Mouse (Mus musculus) cerebellum, adult 2 months (tissue): ENCODE measurements at regions not wholly inside any gene's neighbourhood (a gene's known extent, or its start where the extent isn't known, plus 50 kb on each side); places are given as distances from the start of the nearest gene placed in this dataset.

Source experiments
- DNase-seq, 2 experiments: peaks; one replicate each; pipeline ENCODE4 v3.0.0; 2021
- H3K27ac ChIP-seq: fragments of 200-500 bp; 2 replicates; pipeline ENCODE4 v1.5.1; 2012; ENCODE audit warnings: low read length, control low read depth, inconsistent platforms; ENCODE audit not compliant: insufficient read depth
- H3K27me3 ChIP-seq: fragments of 200-500 bp; 2 replicates; pipeline ENCODE4 v1.6.1; 2012; ENCODE audit warnings: inconsistent platforms, mild to moderate bottlenecking, low read length, moderate library complexity; ENCODE audit not compliant: control insufficient read depth, insufficient read depth
- H3K4me1 ChIP-seq: fragments of 200-500 bp; 2 replicates; pipeline ENCODE4 v1.6.1; 2011; ENCODE audit warnings: low read length; ENCODE audit not compliant: control insufficient read depth, insufficient read depth
- H3K4me3 ChIP-seq: fragments of 200-500 bp; replicated peaks from 2 replicates; pipeline ENCODE3; 2011; ENCODE audit warnings: mild to moderate bottlenecking, low read depth, low read length, control low read depth; ENCODE audit not compliant: insufficient read depth
- CTCF ChIP-seq: fragments of 200-500 bp; IDR thresholded peaks from 2 replicates; pipeline ENCODE4 v1.5.1; 2011; ENCODE audit warnings: low read depth, mild to moderate bottlenecking, control low read depth, low read length, moderate library complexity, borderline replicate concordance; ENCODE audit not compliant: insufficient read depth
- POLR2A ChIP-seq: fragments of 200-500 bp; IDR thresholded peaks from 2 replicates; pipeline ENCODE4 v1.6.1; 2011; ENCODE audit warnings: low read length, control low read depth, borderline replicate concordance; ENCODE audit not compliant: insufficient read depth
- WGBS: fragments of 180-500 bp; shearing (Covaris S2); methylation state at CpG from one replicate; pipeline ENCODE4 v1.1.7; 2018; 5-methylcytosine and 5-hydroxymethylcytosine counted together

GRCm38 (mm10) chr2:116697542-116697941 lies 180.9 kb upstream of the Tmco5 start:
- Histone ChIP-seq H3K27ac (no peak overlapping the region), H3K4me1 (no peaks in the 10 kb centered on the region), H3K4me3 (no peak overlapping the region), H3K27me3 (no peaks in the 10 kb centered on the region)
- DNase-seq: peak in 1 of 2 experiments; percentile 10
- 7% methylated on average over 5 of the region's 5 CpGs for WGBS
- TF ChIP-seq POLR2A: no peak
- TF ChIP-seq CTCF: no peak

- H3K4me3 ChIP-seq: no peak overlapping the region
- DNase-seq: no peak
- H3K27ac ChIP-seq: no peak overlapping the region
- TF ChIP-seq CTCF: no peak
- TF ChIP-seq POLR2A: no peak
- no peaks in the 10 kb centered on the region for H3K4me1 ChIP-seq
- no peaks in the 10 kb centered on the region for H3K27me3 ChIP-seq
Observed at GRCm38 (mm10) chr2:116704705-116705104, 173.8 kb upstream of the Tmco5 start.

GRCm38 (mm10) chr2:116709608-116710007 lies 168.9 kb upstream of the Tmco5 start:
- no peaks in the 10 kb centered on the region for H3K4me1 ChIP-seq
- TF ChIP-seq POLR2A (no peak), CTCF (no peak)
- no peak overlapping the region for H3K4me3 ChIP-seq
- no peak overlapping the region for H3K27ac ChIP-seq
- H3K27me3 ChIP-seq: no peaks in the 10 kb centered on the region
- DNase-seq: no peak
- 57% methylated on average over 4 of the region's 4 CpGs for WGBS

- WGBS: 55% methylated on average over 9 of the region's 9 CpGs
Observed at GRCm38 (mm10) chr2:116716529-116717201, 161.8 kb upstream of the Tmco5 start.

GRCm38 (mm10) chr2:116718637-116719036 lies 159.9 kb upstream of the Tmco5 start:
- H3K4me1 ChIP-seq: no peaks in the 10 kb centered on the region
- WGBS: 90% methylated on average over 5 of the region's 5 CpGs
- no peak overlapping the region for H3K27ac ChIP-seq
- DNase-seq: no peak
- H3K4me3 ChIP-seq: no peak overlapping the region
- TF ChIP-seq POLR2A: no peak
- H3K27me3 ChIP-seq: no peaks in the 10 kb centered on the region

More at GRCm38 (mm10) chr2:116716529-116717201, 161.8 kb upstream of the Tmco5 start:
- Histone ChIP-seq H3K4me3 (no peak overlapping the region), H3K27me3 (no peaks in the 10 kb centered on the region), H3K27ac (no peak overlapping the region), H3K4me1 (no peaks in the 10 kb centered on the region)
- no peak for DNase-seq
- TF ChIP-seq POLR2A (no peak), CTCF (no peak)

GRCm38 (mm10) chr2:116727591-116727990 lies 150.9 kb upstream of the Tmco5 start:
- 67% methylated on average over 1 of the region's 1 CpGs for WGBS
- Histone ChIP-seq H3K27ac (no peak overlapping the region), H3K4me1 (no peaks in the 10 kb centered on the region), H3K4me3 (no peak overlapping the region), H3K27me3 (no peaks in the 10 kb centered on the region)
- TF ChIP-seq CTCF: no peak
- TF ChIP-seq POLR2A: no peak
- DNase-seq: no peak

- DNase-seq: peak; percentile 1 to 4
- 11% methylated on average over 3 of the region's 3 CpGs for WGBS
- H3K27me3 ChIP-seq: no peaks in the 10 kb centered on the region
- no peak overlapping the region for H3K27ac ChIP-seq
- H3K4me1 ChIP-seq: no peaks in the 10 kb centered on the region
- TF ChIP-seq CTCF: no peak
- no peak for TF ChIP-seq POLR2A
- H3K4me3 ChIP-seq: no peak overlapping the region
Observed at GRCm38 (mm10) chr2:116735702-116736101, 142.8 kb upstream of the Tmco5 start.

- Histone ChIP-seq H3K27ac (no peak overlapping the region), H3K4me3 (no peak overlapping the region), H3K27me3 (no peaks in the 10 kb centered on the region), H3K4me1 (no peaks in the 10 kb centered on the region)
- TF ChIP-seq POLR2A (no peak), CTCF (no peak)
- no peak for DNase-seq
- whole genome bisulfite sequencing: 69% methylated on average over 15 of the region's 15 CpGs
Observed at GRCm38 (mm10) chr2:116768459-116769047, 109.9 kb upstream of the Tmco5 start.
